Mouse (Mus musculus) brain, embryonic 14.5 days (tissue): ENCODE measurements around the gene Cpne5. TPM values are rescaled to one million over a fixed set of nuclear protein-coding genes. Genes with fewer than 3 reads are reported as not detected.
A peak's percentile ranks its signal among the peaks of the same experiment; 100 is the strongest.

Experiments used
- DNase-seq: peaks from one replicate; pipeline ENCODE4 v3.0.0-alpha.2; 2011; ENCODE audit warnings: low read depth
- CTCF ChIP-seq: fragments of 200-500 bp; IDR thresholded peaks from 2 replicates; pipeline ENCODE4 v1.5.1; 2012; ENCODE audit warnings: inconsistent platforms, mild to moderate bottlenecking, moderate library complexity, borderline replicate concordance; ENCODE audit not compliant: insufficient read depth, insufficient read length; ENCODE audit errors: extremely low read depth
- POLR2A ChIP-seq: fragments of 200-500 bp; IDR thresholded peaks from 2 replicates; pipeline ENCODE4 v1.6.1; 2012; ENCODE audit warnings: mild to moderate bottlenecking, inconsistent platforms, borderline replicate concordance; ENCODE audit not compliant: poor library complexity, insufficient read depth, insufficient read length, severe bottlenecking; ENCODE audit errors: extremely low read depth
- polyA plus RNA-seq: library from polyadenylated mRNA; depleted of rRNA; stranded (reverse); fragments of >200 nt; gene quantifications from 2 replicates; pipeline ENCODE4 v1.2.3, GENCODE M21; 2012

Cpne5 gene
- polyA plus RNA-seq, 1 experiment: 37.8 TPM

GRCm38 (mm10) chr17:29147273-29147672 lies 90.7 kb downstream of the Cpne5 start:
- no peak for DNase-seq
- TF ChIP-seq POLR2A: no peak
- TF ChIP-seq CTCF: no peak

GRCm38 (mm10) chr17:29145101-29145500 lies 92.9 kb downstream of the Cpne5 start:
- no peak for DNase-seq
- TF ChIP-seq CTCF (no peak), POLR2A (no peak)

- DNase-seq: no peak
- TF ChIP-seq CTCF (no peak), POLR2A (no peak)
Measured at GRCm38 (mm10) chr17:29143266-29143665, 94.7 kb downstream of the Cpne5 start.

- DNase-seq: no peak
- no peak for TF ChIP-seq CTCF
- TF ChIP-seq POLR2A: no peak
Measured at GRCm38 (mm10) chr17:29141577-29141976, 96.4 kb downstream of the Cpne5 start.

DNA sequence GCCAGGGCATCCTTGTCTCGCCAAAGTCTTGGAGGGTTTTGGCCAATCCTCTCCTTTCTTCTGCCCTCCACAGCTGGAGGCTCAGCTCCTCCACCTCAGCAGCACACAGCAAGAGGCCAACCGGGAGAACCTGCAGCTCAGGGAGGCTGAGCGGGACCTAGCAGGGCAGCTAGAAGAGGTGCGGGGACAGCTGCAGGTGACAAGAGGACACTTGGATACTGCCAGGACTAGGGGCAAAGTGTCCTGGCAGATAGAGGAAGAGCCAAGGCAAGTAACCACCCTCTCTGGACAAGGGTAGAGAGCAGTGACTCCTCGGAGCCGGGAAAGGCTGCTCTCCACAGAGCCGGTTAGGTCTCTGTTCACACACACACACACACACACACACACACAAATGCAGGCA lies 100.1 kb downstream of the Cpne5 start:
- no peak for DNase-seq
- TF ChIP-seq CTCF (no peak), POLR2A (no peak)

GRCm38 (mm10) chr17:29136236-29136635 lies 101.7 kb downstream of the Cpne5 start:
- no peak for TF ChIP-seq CTCF
- TF ChIP-seq POLR2A: no peak
- DNase-seq: no peak

DNA sequence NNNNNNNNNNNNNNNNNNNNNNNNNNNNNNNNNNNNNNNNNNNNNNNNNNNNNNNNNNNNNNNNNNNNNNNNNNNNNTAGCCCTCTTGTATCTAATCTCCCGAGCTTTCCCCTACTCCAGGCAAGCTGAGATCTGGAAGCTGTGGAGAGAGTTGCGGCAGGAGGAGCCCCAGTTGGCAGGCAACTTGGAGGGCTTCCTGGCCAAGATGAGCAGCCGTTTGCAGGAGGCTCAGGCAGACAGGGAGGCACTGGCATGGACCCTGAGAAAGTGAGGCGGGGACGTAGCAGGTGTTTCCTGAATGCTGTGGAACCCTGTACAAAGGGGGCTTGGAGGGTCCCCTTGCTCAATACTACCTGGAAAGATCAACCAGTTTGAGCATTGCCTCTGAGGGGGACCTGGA lies 102.9 kb downstream of the Cpne5 start:
- TF ChIP-seq POLR2A (no peak), CTCF (no peak)
- DNase-seq: peak; percentile 63

DNA sequence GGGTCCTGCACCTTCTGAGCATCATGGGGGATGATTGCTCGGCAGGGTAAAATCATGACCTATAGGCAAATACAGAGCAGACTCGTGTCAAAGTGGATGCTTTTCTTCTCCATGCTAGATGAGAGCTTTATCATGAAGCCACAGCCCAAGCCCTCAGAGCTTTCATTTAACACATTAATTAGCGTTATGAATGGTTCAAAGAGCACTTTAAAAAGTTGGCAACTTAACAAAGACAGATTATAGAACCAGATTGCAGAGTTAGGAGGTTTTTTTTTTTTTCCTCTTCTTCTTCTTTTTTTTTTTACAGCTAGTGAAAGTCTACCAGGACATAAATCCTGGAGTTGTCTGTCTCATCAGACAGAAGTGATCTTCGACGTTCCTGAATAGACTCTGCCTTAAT lies 108.6 kb downstream of the Cpne5 start:
- TF ChIP-seq POLR2A: no peak
- TF ChIP-seq CTCF: no peak
- peak; percentile 39 for DNase-seq

- no peak for TF ChIP-seq CTCF
- no peak for TF ChIP-seq POLR2A
- no peak for DNase-seq
Measured at GRCm38 (mm10) chr17:29126561-29126960, 111.4 kb downstream of the Cpne5 start.

DNA sequence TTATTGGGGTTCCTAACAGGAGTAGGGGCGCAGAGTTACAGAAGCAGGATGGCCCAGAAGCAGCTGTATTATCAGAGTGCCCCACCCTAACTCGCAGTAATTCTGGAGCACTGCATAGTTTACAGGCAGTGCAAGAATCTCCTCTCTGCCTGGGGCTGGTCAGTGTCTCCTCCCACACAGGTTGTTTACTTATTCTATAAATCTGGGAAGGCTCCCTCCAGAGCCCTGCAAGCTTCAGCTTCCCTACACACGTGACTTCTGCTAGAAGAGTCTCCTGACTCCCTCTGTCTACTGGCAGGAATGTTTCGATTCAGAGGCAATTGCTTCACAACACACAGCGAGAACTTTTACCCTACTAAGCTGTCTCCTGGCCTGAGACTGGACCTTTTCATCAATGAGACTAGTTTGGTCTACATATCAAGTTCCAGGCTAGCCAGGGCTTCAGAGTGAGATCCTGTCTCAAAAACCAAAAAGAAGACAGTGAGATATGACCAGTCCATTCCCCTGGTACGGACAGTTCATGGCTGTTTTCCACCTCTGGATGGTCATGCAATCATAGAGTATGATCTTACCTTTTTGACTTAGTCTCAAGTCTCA lies 114.3 kb downstream of the Cpne5 start:
- DNase-seq: no peak
- TF ChIP-seq CTCF (no peak), POLR2A (no peak)

DNA sequence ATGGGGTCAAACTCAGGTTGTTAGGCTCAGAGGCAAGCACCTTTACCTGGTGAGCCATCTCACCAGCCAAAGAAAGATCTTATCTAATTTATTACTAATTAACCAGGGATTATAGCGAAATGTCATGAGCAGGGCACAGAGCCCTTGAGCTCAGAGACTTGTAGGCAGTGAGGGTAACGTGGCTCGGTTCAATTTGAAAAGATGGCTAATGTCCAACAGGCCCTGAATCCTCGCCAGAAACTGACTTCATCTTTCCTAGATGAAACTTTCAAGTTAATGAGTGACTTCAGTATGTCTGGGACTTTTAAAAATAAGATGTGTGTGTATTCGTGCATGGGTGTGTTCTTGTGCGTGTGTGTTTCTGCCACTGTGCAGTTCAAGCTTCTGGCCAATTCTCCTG lies 115.2 kb downstream of the Cpne5 start:
- TF ChIP-seq CTCF (no peak), POLR2A (no peak)
- DNase-seq: peak; percentile 38

DNA sequence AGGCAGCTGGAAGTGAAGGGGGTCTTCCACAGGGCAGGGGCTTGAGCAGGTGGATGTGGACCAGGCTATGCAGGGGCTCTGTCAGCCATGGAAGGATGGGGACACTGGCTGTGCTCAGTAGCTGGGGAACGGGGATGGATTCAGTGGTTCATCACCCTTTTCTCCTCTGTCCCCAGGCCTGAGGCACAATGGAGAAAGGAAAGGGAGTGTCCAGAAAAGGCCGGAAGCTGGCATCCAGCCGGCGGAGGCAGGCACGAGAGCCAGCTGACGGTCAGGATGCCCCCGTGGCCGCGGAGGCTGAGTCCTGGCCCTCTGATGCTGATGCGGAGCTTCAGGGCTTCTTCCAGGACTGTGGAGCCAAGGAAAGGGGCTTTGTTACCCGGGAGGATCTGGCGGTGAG lies 117.3 kb downstream of the Cpne5 start:
- no peak for DNase-seq
- no peak for TF ChIP-seq CTCF
- TF ChIP-seq POLR2A: no peak

DNA sequence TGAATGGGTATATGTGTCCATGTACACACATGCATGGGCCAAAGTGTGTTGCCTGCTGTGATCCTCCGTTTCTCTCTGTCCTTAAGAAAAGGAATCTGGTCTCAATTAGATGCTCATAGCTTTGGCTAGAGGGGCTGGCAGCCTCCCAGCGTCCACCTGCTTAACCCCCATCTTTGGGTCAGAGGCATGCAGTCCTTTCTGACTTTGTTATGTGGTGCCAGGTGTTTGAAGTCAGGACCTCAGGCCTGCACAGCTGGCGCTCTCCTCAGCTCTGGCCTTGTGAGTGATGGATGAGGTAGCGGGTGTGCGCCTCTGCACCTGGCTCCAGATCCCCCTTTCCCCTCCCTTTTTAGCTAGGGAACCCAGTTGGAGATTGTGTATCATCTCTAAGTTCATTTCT lies 119.9 kb downstream of the Cpne5 start:
- DNase-seq: peak; percentile 30
- TF ChIP-seq POLR2A (no peak), CTCF (no peak)
